Mouse (Mus musculus) heart, adult 11 months (tissue): ENCODE measurements at regions not wholly inside any gene's neighbourhood (a gene's known extent, or its start where the extent isn't known, plus 50 kb on each side); places are given as distances from the start of the nearest gene placed in this dataset.
A peak's percentile ranks its signal among the peaks of the same experiment; 100 is the strongest.

ENCODE experiments used
- DNase-seq: peaks from one replicate; pipeline ENCODE4 v3.0.0; 2022

DNA sequence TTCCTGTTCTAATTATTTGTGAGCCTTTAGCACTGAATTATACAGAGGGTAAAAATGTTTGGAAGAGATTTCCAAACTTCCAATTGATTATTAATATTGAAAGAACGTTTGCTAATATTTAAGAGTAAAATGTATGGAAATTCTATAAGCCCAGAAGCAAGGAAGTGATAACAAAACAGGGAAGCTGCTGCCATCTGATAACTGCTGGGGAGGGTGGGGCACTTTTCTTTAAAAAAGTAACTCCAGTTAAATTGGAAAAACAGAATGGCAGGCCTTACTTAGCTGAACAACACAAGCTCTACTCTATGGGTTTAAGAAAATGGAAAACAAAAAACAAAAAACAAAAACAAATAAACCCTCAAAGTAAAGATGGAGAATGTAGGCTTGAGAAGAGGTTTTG, 1327.7 kb downstream of the Hace1 start:
- DNase-seq, result no peak

DNA sequence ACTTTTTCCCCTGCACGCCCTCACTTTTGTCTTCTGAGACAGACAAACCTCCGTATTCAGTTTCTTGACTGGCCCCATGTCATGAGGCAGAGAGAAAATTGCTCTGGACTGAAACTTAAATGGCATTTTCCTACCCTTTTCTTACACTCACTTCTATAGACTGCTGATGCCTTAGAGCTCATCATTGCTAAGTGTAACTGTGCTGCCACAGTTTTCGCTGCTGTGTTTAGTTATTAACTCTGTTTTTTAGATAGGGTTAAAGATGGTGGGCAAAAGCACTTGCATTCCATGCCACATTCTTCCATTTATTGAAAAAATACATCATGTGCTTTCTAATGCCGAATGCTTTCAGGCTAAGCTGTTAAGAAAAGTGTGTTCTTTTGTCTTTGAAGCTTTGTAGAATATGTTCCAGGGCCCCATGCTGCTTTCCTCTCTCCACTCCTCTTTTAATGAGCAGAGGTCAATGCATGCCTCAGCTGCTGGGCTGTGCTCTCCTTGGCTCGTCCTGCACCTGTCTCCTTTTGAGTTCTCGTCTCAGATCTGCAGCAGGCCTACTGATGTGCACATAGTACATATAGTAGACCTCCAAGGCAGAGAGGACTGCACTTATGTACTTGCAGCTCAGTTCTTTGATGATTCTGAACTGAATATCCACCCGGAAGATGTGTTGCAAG, 1345.0 kb downstream of the Hace1 start:
- no peak for DNase-seq

DNA sequence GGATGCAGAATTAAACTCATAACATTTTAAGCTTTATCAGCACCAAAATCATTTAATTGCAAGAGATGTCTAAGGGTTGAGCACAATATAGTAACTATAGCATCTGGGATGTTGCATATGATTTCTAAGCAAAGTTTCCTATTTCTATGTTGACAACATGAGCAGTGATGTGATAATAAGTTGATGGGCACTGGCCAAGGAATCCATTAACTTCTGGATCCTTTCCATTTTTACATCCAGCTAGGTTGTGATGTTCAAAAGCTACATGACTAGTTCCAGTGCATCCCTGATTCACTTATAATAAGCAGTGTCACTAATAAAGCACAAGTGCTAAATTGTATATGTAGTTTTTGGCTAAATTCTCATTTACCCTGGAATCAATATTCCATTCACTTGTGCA, 1356.7 kb downstream of the Hace1 start:
- DNase-seq, result no peak

DNA sequence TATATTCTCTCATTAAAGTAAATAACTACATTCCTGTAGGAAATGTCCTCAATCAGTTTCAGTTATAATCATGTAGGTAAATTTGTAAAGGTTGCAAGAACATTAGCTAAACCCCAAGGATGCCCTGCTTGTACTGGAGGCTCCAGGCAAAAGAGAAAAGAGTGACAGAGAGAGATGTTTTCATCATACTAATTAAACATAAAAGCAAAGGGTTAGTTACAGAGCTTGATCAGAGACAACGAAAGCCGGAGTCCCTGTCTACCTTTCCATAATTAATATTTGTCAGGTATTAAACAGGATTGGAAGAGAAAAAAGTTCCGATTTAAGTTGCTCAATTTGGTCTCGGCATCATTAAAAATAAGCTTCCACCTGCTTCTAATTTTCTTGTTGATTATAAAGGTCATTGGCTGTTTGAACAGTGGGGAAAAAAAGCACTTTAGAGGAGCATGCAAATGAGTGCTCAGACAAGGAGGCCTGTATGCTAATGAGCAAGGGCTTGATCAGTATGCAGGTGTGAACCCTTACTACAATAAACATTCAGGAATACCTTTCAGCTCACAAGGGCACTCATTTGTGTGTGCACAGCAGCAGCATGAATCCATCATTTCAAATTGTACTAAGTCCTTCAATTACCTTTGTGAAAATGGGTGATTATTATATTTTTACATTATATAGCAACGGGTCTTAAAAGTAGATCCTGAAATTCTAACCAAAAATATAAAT, 1358.8 kb downstream of the Hace1 start:
- no peak for DNase-seq

DNA sequence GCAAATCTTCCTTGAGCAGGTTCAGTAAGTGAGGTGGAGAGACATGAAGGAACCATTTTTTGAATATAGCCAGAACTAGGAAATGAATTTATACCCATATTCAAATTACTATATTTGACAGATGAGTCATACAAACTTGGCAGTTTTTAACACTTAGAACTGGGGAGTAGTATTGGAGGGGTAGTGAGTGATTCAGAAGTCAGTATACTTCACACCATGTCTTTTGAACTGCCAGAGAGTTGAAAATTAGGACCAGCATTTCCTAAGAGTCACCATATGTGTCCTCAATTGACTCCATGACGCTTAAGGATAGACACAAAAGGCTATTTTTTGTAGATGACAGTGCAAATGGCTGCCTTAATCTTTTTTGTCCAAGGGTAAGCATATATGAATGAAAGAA, 1361.7 kb downstream of the Hace1 start:
- no peak for DNase-seq

DNA sequence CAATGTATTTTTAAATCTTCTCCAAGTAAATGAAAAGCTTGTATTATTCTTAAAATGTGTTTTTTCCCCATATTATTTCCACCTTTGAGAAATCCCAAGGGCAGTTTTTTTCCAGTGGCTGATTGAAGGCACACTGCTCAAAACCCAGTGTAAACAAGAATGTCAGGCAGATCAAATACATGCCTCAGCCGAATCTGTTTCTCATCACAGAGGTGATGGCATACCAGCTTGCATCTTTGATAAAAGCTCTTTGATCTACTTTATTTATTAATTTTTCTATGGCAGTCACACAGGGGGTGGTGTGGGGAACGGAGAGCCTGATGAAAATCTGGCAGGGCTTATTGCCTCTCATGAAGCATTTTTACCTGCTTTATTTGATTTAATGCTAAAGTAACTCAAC, 1362.2 kb downstream of the Hace1 start:
- DNase-seq, result no peak

DNA sequence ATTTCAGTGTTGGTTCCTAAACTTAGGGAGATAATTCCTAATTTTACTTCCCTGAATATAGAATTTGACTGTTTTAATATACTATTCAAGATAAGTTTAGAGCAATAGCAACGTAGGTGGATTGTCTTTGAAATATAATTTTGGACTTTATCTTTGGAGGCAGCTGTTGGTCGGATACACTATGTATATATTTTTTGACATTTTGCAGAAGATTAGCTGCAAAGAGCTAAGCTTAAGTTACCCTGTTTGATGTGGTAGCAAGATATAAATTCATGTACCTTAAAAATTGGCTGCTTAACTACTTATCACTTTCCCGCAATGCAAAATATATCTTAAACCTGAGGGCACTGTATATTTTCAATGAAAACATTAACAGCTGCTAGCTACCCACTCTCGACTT, 1375.3 kb downstream of the Hace1 start:
- no peak for DNase-seq

DNA sequence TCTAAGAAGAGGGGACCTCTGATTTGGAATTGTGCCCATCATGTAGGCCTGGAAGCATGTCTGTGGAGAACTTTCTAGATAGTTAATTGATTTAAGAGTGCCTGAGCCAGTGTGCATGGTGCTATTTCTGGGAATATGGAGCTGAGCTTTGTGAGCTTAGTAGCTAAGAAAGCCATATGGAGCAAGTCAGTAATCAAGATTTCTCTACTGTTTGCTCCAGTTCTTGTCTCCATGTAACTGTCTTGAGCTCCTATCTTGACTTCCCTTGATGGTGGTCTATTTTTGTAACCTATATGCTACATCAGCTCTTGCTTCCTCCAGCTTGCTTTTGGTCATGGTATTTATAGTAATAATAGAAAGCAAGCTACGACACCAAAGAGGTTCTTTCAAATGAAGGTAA, 1377.1 kb downstream of the Hace1 start:
- no peak for DNase-seq

DNA sequence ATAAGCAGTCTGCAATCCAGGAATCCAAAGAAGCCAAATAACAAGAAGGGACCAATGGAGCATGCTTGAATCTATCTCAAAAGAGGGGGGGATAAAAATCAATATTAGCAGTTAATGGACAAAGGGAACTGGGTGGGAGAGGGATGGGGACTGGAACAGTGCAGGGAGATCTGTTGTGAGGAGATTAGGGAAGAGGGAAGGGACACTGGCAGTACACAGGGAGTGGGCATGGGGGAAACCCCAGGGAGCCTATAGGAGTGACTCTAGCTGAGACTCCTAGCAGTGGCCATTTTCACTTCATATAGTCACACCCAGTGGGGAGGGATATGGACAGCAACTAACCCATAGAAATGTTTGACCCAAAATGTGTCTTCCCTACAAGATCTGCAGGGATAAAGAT, 1402.8 kb downstream of the Hace1 start:
- DNase-seq, result peak; percentile 78

DNA sequence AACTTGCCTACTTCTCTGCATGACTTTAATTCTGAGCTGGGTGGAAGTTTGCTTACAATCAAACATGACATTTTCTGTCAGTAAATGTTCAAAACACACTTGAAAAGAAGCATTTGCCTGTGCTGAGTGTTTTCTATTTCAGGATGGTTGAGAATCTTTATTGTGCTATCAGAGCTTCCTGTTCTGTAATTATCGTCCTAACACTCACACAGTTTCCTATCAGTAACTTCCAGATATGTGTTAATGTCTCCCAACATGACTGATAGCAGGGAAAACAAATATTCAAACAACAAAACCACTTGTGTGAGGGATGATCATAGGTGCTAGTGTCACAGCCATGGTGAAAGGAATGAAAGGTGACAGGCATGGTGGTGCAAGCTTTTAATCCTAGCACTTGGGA, 1422.1 kb downstream of the Hace1 start:
- DNase-seq, result no peak

DNA sequence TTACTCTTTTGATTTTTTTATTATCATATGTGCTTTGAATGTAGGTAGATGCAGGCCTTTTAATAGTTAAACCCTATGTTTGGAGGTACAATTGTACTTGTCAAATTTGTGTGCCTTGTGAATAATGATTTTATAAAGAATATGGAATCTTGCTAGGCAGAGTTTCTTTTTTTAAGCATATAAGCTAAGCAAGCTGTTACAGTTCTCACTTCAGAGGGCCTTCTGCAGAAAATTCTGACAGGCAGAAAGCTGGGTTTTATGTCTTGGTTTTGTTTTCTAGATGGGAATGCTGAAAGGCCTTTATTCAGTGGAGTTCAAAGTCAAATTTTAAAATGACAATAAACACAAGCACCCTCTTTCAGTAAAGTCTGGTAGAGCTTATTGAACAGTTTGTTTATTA, 1451.1 kb downstream of the Hace1 start:
- DNase-seq, result no peak

DNA sequence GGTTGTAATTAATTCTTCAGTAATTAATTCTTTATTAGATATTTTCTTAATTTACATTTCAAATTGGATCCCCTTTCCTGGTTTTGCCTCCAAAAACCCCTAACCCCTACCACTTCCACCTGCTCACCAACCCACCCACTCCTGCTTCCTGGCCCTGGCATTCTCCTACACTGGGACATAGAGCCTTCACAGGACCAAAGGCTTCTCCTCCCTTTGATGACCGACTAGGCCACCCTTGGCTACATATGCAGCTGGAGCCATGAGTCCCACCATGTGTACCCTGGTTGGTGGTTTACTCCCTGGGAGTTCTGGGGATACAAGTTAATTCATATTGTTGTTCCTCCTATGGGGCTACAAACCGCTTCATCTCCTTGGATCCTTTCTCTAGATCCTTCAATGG, 1477.0 kb downstream of the Hace1 start:
- DNase-seq, result peak; percentile 71

DNA sequence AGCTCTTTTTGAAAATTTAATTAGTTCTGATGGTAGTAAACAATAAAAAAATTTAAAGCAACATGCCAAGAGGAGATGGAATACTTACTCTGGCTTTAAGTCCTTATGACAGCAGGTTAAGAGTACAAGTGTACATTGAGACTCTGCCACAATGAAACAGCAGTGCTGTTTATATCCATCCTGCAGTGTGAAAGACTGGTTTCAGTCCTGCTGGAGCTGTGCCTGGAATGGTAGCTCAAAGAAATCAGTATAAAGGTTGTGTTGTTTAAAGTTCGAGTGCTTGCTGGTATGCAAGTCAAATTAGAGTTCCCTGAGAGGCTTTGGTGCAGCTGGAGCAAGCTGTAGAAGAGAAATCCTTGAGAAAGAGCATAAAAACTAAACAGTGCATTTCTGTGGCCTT, 1524.9 kb downstream of the Hace1 start:
- DNase-seq, result no peak
